Mouse (Mus musculus) adrenal gland, postnatal 14 days (tissue): ENCODE measurements around the gene B4galt5. TPM values are rescaled to one million over a fixed set of nuclear protein-coding genes. Genes with fewer than 3 reads are reported as not detected.

Experiments
- DNase-seq: peaks from one replicate; pipeline ENCODE4 v3.0.0; 2021; ENCODE audit warnings: mixed read lengths
- total RNA-seq: library from RNA; stranded (reverse); gene quantifications from 2 replicates; pipeline ENCODE4 v1.2.3, GENCODE M21; 2021

Gene B4galt5
- total RNA-seq, 1 experiment from 2014 or later: 75.6 TPM

DNA sequence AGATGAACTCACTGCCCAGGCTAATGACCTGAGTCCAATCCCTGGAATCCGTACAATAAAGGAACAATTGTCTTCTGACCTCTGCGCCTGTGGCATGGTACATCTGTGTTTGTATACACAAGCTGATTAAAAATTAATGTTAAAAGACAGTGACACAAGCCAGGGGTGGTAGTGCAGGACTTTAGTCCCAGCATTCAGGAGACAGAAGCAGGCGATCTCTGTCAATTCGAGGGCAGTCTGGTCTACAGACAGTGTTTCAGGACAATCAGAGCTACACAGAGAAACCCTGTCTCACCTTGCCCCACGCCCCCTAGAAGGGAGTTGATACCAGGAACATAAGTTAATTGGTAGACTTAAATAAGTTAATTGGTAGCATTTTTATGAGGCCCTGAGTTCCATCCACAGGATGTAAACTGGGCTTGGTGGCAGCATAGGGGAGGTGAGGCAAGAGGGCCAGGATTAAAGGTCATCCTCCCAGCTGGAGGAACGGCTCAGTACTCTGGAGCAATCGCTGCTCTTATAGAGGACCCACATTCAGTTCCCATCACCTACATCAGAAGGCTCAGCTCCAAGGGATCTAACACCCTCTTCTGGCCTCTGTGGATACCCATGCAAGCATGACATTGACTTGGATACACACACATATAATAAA lies 16.5 kb downstream of the B4galt5 start:
- DNase-seq: no peak

DNA sequence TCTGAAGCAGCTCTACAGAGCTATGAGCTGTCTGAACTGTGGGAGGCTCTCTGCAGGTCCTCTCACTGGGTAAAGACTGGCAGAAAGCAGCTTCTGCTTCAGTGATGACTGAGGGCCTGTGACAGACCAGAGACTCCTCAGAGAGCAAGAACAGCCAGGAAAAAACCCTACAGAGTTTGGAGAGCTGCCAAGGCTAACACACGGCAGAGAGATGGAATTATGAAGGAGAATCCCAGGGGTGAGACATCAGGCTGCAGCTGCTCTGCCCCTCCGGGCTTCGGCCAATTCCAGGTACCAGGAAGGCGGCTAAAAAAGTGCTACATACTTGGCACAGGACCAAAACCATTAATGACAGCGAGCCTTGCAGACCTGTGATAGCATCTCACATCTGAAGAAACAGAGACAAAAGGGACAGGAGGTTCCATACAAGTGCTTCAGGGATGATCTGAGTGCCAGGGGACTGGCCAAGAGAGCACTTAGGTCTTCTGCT lies 17.5 kb downstream of the B4galt5 start:
- DNase-seq: no peak

DNA sequence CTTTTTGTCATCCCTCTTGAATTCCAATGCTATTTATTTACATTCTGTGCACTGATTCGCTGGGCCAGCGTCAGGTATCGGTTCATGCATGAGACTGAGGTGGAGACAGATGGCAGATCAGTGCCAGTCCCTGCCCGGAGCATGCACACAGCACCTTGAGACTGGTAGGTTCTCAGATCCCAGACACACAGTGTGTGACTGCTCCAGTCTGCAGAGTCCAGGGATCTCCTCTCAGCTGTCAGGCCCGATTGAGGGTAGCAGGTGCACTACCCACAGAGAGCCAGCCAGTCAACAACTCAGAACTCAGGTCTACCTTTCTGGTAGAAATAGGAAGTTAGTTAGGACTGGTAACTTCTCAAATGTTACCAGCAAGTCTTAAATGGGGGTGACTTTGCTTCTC lies 18.4 kb downstream of the B4galt5 start:
- DNase-seq: no peak

DNA sequence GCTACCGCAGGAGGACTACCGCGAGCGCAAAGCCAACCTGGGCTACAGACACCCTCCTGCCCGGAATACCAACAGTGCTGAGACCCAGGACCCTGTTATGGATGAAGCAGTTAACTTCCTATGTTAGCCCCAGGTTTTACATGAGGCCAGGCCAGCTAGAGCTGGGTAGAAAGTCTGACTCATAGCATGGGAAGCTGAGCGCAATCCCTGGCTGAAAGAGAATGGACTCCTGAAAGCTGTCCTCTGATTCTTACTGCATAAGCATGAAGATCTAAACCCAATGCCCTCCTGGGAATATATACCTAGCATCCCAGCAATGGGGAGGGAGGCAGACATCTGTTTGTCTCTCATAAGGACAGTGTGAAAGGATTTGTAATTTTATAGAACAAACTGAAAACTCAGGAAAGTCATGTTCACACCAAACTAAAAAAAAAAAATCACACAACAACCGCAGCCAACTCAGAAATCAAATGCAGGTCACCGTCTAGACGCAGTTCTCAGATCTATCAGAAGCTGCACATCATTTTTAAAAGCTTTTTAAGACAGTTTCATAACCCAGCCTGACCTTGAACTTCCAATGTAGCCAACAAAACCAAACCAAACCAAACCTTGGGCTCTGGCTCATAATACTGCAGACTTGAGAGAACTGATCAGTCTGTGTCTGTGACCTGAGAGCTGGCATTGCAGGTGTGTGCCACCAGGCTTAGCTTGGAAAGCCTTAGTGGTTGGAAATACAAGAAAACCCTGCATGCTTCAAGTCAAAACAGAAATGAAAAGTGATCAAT lies 19.3 kb downstream of the B4galt5 start:
- no peak for DNase-seq

DNA sequence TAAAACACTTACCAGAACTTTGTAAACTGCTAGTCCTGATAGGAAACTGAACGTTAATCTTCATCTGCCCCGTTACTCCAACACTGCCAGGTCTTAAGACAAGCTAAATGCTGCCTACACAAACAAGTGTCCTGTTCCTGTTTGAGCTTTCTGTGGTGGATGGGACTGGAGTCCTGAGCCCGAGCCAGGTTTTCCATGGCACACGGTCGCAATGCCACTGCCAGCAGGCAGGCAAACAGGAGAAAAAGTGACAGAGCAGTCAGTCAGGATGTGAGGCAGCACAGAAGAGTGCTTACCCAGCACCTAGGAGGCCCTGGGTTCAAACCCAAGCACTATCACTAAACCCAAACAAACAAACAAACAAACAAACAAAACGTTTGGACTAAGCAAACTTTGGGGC lies 20.6 kb downstream of the B4galt5 start:
- peak; percentile 55 for DNase-seq

DNA sequence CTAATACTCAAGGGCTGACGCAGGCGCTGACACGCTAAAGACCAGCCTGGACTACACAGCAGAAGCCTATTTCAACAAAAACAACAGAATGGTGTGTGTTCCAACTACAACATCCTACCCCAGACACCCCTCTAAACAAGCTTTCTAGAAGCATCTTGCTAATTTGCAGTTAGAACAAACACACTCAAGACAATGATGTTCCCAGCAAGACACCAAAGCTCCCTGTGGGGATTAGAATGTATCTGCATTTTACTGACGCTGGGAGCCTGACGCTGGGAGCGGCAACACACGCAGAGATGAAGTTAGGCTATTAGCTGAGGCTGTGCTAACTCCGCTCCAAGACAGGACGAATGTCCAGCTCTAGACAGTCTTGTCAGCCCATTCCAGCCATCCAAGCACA lies 22.4 kb downstream of the B4galt5 start:
- no peak for DNase-seq

DNA sequence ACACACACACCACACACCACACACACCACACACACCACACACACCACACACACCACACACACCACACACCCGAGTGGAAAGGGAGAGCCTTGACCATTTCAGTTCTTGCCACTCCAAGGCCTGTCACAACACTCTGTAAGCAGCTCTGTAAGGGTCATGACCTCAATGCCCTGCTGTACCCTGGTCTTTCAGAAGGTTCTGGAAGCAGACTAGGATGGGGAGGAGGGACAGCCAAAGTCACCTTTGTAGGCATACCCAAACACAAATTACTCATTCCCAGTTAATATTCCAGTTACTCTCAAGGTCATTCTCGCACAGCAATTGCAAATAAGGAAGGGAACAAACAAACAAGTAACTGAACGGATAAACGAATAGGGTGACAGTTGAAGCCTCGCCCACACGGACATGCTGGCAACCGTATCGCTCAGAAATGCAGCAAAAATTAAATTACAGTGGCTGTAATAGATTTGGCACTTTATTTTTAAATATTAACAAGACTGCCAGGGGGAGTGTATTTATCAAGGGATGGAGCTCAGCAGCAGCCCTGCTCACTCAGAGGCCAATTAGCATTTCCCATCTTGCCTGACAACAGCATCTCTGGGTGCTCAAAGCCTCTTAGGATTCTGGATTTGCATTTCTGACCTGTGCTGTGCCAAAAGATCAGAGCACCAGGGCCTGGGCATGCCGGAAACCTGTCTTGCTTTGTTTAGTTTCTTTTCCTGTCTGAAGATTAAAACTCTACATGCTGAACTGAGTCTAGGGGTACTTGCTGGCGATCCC lies 24.6 kb downstream of the B4galt5 start:
- DNase-seq: no peak

DNA sequence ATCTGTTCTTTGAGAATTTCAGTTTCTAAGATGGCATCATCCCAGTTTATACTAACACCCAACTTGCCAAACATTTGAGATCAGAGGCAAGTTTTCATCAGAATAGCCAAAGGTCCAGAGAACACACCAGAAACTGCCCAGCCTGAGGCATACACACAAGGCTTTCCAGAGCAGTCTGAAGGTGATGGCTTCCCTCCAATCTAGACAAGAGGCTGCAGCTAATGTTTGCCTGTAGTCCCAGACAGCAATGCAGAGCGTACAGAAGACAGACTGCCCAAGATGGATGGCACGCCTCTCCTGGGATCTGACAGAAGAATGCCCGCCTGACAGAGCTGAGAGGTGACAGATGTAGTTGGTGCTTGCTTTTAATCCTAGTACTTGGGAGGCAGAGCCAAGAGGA lies 25.9 kb downstream of the B4galt5 start:
- no peak for DNase-seq

DNA sequence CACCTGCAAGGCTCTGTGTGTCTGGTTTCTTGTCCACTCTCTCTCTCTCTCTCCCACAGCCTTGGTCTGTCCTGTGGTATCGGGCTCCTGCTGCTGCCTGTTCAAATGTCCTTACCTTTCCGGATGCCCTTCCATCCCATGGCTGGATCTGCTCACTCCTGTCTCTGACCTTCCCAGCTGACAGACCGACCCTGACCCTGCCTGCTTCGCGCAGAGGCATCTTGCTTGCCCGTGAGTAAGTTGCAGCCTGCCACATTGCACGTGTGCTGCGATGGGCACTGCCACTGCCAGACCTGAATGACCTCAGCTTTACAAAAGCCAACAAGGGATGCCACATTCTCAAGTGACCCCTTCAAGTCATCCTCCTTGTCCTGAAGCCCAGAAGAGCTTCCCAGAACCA lies 27.6 kb downstream of the B4galt5 start:
- DNase-seq: no peak

DNA sequence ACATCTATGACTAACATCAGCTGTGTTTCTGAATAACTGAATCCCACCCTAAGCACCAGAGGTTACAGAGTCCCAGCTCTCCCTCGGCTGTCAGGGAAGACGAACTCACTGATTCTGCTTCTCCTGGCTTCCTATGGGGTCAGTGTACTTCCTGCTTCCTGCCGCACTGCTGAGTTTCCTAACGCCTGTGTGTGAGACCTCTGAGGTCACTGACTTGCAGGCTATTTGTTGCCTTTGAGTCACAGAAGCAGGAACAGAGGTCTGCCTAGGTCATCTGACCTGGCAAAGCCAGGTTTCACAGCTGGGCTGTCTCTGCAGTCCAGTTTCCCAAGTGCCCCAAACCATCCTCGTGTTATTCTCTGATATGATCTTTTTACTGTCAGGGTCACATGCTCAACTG lies 30.0 kb downstream of the B4galt5 start:
- peak; percentile 75 for DNase-seq

DNA sequence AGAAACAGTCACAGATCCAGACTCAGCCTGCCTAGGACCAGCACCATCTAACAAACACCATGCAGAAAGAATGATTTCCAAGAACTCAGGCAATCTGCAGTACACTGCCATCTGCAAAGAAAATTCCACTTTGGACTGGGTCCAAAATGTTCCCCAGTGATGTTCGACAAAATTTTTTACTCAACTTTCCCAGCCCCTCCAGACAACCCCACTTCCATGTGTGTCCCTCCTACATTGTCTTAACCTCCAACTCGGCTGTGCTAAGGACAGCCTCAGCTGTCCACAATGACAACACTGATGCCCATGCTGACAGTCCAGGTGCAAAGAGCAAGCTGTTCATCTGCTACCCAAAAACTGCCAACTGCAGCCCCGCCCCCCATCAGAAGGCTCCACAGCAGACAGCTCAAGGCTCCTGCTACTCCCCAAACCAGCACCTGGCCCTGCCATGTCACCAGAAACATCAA lies 32.2 kb downstream of the B4galt5 start:
- DNase-seq: no peak

DNA sequence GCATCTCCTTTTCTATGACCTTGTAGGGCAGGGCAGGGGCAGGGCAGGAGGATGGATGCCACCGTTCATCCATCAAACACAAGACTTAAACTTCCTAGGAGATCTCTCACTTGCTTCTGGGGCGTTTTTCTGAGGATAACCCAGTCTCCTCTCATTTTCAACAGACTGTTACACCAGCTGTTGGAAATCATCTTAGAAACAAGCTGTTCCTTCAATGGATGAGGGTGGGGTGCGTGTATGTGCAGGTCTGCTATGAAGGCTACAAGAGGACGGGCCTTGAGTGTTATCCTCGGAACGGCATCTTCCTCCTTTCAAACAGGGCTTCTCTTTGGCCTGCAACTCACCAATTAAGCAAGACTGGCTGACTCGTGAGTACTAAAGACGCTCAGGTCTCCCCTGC lies 34.5 kb downstream of the B4galt5 start:
- DNase-seq: no peak

DNA sequence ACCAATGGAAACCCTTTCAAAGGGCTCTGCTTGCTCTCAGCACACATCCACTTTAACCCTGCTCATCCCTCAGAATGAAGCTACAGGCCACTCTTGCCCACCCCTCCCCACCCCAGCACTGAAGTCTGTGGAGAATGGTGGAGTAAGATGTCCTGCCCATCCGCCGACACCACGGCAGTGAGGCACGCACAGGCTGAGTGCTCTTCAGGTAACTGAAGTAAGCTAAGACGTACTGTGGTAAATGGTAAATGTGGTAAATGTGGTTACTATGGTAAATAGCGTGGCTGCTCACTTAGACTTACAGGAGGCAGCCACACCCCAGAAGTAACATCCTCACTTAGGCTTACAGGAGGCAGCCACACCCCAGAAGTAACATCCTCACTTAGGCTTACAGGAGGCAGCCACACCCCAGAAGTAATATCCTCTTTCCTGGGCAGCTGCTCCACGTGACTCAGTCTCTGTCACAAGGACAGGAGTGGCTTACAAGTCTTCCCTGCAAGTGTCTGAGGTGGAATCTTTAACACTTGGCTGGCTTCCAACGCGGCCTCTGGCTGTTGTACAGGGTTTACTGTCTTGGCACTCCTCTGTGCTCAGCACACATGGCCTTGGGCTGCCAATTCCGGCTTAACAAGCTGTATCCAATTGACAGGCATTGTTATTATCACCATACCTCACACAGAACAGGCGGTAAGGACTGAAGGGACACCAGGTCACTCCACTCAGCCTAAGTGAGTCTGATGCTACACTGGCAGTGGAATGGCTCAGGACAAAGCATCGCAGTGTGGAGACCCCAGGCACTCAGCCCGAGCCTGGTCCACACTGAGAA lies 35.3 kb downstream of the B4galt5 start:
- DNase-seq: peak; percentile 86

DNA sequence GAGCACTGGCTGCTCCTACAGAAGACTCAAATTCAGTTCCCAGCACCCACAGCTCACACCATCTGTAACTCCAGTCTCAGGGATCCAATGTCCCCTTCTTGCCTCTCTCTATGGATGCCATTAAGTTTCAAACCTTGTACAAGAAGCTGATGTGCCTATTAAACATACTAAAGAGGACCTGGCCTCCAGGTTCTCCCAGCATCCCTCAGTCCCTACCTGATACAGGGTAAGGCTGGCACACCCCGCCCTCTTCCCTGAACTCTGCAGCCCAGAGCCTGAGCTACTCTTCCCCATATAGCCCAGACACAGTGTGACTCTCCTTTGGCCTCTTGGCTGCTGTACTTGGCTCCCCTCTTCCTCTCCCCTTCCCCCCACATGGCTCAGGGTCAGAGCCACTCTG lies 38.9 kb downstream of the B4galt5 start:
- no peak for DNase-seq

DNA sequence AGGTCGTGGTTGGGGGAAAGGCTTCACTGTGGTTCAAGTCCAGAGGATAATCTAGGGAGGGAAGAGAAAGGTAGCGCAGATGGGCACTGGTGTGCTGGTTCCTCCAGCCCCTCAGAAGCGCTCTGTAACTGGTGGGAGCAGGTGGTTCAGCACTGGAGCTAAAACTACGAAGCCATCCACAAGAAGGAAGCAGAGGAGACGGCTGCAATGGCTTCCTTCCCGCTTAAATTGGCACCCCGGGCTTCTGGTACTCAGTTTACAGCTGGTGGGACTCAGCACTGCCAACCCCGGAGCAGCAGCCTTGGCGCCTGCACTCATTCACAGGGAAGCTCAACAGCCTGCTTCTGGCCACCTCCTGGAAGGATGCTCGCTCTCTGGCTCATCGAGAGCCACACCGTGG lies 39.7 kb downstream of the B4galt5 start:
- no peak for DNase-seq

DNA sequence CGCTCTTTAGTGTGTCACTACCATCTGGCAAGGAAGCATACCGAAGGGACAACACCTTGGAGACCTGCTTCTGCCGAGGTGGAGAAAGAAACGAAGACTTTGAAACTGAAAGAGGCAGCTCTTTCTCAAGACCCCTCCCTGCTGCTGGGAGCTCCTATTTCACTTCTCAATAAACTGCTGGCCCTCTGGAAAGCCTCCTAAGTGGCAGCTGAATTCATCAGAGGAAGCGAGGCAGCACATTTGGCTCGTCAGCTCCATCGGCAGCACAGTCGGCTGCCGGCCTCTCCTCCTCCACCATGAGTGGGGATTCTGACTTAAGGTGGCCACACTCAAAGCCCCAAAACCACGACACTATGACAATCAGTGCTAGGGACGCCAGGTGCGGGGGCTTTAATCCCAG lies 41.3 kb downstream of the B4galt5 start:
- DNase-seq: peak; percentile 7

DNA sequence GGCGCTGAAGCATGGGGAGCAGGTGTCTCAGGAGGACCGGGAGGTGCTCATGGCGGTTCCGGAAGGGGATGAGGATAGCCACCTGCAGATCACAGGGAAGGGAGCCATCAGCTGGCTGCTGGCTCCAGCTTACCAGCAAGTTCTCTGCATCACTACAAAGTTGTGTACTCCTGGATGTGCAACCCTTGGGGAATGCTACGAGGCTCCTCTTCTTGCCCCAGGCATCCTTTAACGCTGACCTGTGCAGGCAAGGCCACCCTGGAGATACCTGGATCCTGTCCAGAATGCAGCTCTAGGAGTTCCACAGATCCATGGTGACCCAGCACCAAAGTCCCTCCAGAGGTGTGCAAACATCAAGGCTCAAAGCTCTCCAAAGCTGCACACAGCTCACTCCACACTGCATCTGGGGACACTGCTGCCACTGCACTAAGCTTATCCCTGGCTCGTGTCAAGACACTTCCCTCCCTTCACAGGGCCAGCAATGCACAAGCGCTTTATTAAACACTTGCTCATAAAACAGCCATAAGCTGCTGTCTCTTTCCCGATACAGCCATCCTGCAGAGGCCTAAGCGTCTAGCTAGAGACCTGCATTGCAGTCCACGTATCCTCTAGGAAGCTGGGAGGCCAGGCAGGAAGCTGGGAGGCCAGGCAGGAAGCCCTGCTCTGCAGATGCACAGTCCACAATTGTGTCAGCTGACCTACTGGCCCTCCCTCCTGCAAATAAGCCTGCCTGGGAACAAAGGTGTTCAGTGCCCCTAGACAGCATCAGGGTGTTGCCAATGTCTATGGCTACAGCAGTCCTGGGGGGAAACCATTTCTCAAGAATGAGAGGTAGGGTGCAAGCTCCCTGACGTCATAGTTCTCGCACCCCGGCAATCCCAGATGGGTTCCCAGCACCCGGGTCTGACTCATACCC lies 42.1 kb downstream of the B4galt5 start:
- DNase-seq: peak; percentile 58

DNA sequence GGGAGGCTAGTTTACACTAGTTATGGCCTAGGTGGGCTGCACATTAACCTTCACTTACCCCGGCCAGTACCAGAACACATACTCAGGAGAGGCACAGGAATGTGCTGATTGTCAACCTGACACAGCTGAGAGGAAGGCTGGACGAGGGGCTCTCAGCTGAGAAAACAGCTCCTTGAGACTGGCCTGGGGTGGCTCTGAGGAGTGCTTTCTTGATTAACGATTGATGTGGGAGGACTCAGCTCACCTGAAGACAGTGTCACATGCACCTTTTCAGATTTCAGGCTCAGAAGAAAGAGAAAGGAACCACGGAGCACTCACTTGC lies 42.7 kb downstream of the B4galt5 start:
- DNase-seq: peak; percentile 3

DNA sequence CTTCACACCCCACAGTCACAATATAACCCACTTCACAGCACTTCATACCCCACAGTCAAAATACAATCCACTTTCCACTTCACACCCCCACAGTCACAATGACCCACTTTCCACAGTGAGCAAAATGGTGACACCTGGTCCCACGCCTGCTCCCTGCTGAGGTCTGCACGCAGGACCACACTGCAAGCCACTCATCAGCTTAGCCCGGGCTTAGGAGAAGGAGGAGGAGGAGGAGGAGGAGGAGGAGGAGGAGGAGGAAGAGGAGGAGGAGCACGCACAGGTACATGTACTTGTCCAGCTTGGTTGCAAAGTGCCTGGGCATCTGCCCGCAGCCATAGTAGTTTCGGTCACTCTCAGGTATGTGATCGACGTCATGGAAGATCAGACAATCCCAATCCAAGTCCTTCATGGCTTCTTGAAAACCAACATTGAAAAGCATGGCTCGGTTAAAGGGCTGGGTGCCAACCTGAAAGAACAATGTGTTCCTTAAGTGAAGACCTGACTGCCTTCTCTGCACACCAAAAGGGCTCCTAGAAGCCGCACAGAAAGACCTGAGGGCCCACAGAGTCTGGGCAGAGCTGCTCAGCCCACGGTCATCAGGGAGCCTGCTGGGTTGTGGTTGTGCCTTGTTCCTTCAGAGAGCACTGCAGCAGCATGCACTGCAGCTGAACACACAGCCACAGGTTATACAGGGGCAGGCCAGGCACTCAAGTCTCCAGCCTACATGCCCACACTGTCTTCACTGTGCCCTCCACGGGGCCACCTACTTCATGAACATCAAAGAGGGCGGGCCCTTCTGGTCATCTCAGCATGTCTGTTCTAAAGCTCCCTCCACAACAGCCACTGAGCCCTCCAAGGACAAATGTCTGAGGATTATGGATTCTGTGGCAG lies 43.4 kb downstream of the B4galt5 start:
- DNase-seq: peak; percentile 6
